Mouse (Mus musculus) liver, embryonic 14.5 days (tissue): Measurements from ENCODE around the gene Tns1.

Source experiments
- CTCF ChIP-seq: IDR thresholded peaks from 2 replicates; pipeline ENCODE4 v1.5.1; 2016; ENCODE audit warnings: antibody characterized with exemption, low read depth, control low read depth
- EP300 ChIP-seq: IDR thresholded peaks from 2 replicates; pipeline ENCODE4 v1.6.1; 2016; ENCODE audit warnings: antibody characterized with exemption, low read depth

DNA sequence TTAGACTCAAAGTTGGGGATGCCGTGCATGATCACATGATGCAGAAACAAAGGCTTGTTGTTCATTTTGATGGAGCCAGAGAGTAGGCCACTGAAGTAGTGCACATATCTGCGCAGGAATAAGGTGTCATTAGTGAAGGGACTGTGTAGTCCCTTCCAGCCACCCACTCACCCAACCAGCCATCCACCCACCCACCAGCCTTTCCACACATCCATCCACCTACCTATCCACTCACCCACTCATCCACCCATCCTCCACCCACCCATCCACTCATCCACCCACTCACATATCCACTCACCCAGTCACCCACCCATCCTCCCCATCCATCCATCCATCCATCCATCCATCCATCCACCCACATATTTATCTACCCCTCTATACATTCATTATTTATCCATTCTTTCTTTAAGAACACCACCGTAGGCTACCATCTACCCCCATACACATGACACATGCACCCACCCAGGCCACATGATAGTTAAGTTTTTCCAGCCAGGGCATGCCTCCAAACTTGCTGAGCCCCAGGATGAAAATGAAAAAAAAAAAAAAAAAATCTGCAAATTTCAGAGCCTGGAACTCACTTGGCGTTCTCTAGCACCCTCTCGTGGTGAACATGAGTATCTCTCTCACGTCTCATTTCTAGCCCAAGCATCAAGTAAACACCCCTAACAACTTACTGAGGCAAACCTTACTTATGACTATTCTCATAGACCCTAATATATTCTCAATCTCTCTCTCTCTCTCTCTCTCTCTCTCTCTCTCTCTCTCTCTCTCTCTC is 137.8 kb downstream of the Tns1 start:
- TF ChIP-seq CTCF (peak; percentile 71), EP300 (no peak)
